Mouse (Mus musculus) myocyte (in vitro differentiated cells): ENCODE results near the gene Olfr193.

ENCODE experiments used
- CEBPB ChIP-seq: IDR thresholded peaks from 2 replicates; pipeline ENCODE4 v1.6.1; 2011; ENCODE audit warnings: mild to moderate bottlenecking, moderate library complexity; ENCODE audit not compliant: poor library complexity, insufficient read depth, severe bottlenecking
- E2F4 ChIP-seq: IDR thresholded peaks from one replicate; pipeline ENCODE4 v1.6.1; 2011; ENCODE audit warnings: mild to moderate bottlenecking, control low read depth, moderate library complexity; ENCODE audit not compliant: insufficient read depth
- MAX ChIP-seq: IDR thresholded peaks from one replicate; pipeline ENCODE4 v1.6.1; 2011; ENCODE audit warnings: low read depth, mild to moderate bottlenecking, control low read depth
- MYOD1 ChIP-seq, 3 experiments: IDR thresholded peaks; one replicate each; pipeline ENCODE4 v1.6.1; 2011; ENCODE audit warnings: control low read depth in 2 of 3, low read depth in 2 of 3, mild to moderate bottlenecking in 2 of 3, moderate library complexity in 1 of 3; ENCODE audit not compliant: insufficient read length in 2 of 3, control insufficient read depth in 1 of 3
- MYOG ChIP-seq, 3 experiments: IDR thresholded peaks; one replicate each; pipeline ENCODE4 v1.6.1; 2011; ENCODE audit warnings: control low read depth in 2 of 3, low read depth in 2 of 3, mild to moderate bottlenecking in 2 of 3; ENCODE audit not compliant: insufficient read length in 2 of 3, control insufficient read depth in 1 of 3, insufficient read depth in 1 of 3
- POLR2A ChIP-seq: IDR thresholded peaks from one replicate; pipeline ENCODE4 v1.6.1; 2011; ENCODE audit warnings: low read depth, mild to moderate bottlenecking, control low read depth, moderate library complexity; ENCODE audit not compliant: insufficient read length
- POLR2AphosphoS2 ChIP-seq: IDR thresholded peaks from one replicate; pipeline ENCODE4 v1.6.1; 2011; ENCODE audit warnings: low read depth, control low read depth; ENCODE audit not compliant: insufficient read length
- REST ChIP-seq: IDR thresholded peaks from one replicate; pipeline ENCODE4 v1.6.1; 2011; ENCODE audit warnings: mild to moderate bottlenecking, control low read depth, moderate library complexity; ENCODE audit not compliant: insufficient read depth, insufficient read length
- SRF ChIP-seq: IDR thresholded peaks from one replicate; pipeline ENCODE4 v1.6.1; 2011; ENCODE audit warnings: low read depth; ENCODE audit not compliant: control insufficient read depth, insufficient read length
- TCF12 ChIP-seq: IDR thresholded peaks from one replicate; pipeline ENCODE4 v1.6.1; 2011; ENCODE audit warnings: mild to moderate bottlenecking, control low read depth; ENCODE audit not compliant: poor library complexity, insufficient read depth, severe bottlenecking
- TCF3 ChIP-seq: IDR thresholded peaks from one replicate; pipeline ENCODE4 v1.6.1; 2011; ENCODE audit warnings: low read depth, control low read depth; ENCODE audit not compliant: insufficient read length
- USF1 ChIP-seq: IDR thresholded peaks from one replicate; pipeline ENCODE4 v1.6.1; 2011; ENCODE audit warnings: low read depth, mild to moderate bottlenecking, control low read depth, moderate library complexity

DNA sequence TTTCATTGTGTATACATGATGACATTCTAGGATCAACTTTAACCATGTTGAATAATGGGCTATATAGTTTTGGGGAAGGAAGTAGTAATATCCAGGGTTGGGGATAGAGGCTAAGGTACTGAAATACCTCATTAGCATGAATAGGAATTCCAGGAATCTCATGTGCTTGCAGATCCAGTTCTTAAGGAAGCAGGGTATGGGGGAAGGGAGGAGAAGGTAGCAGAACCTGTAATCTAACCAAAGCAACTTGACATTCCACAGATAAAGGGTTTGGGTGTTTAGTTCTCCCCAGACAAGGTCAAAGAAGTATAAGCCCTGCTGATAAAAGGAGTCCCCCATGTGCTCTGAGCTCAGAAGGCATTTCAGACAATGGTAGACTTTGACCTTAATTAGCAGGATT, 29.4 kb upstream of the Olfr193 start:
- no peak for TF ChIP-seq POLR2A
- no peak for TF ChIP-seq REST
- TF ChIP-seq USF1 = no peak
- no peak for TF ChIP-seq CEBPB
- TF ChIP-seq TCF12 = no peak
- no peak for TF ChIP-seq TCF3
- no peak for TF ChIP-seq MAX
- no peak for TF ChIP-seq MYOG (IDR thresholded peaks at IDR 0.05; ENCODE audit: control insufficient read depth in 1 of 3, insufficient read depth in 1 of 3, insufficient read length in 2 of 3, low read depth in 2 of 3)
- no peak for TF ChIP-seq E2F4
- TF ChIP-seq SRF = no peak
- TF ChIP-seq POLR2AphosphoS2 = no peak
- no peak for TF ChIP-seq MYOD1 (IDR thresholded peaks at IDR 0.05; ENCODE audit: control insufficient read depth in 1 of 3, insufficient read length in 2 of 3, low read depth in 2 of 3)
